Mouse (Mus musculus) kidney, adult 10 weeks (tissue): Measurements from ENCODE around the gene Terf2ip. TPM values are rescaled to one million over a fixed set of nuclear protein-coding genes. Genes with fewer than 3 reads are reported as not detected.

ENCODE experiments used
- polyA plus RNA-seq: library from polyadenylated mRNA; stranded (reverse); fragments of 350-450 nt; fragmentation: Illumina TruSeq; extraction: RNeasy Lipid Tissue Mini Kit (QIAGEN cat#74804); gene quantifications from one replicate; pipeline ENCODE4 v1.2.3, GENCODE M21; 2014; ENCODE audit warnings: low read depth, low replicate concordance

Terf2ip gene
- polyA plus RNA-seq = 26.5 TPM

GRCm38 (mm10) chr8:112010997-112011815, at the start of gene Terf2ip, which contains the start of gene Kars:
TSS of gene Terf2ip (plus strand) at chr8:112011398.
TSS of gene Kars (minus strand) at chr8:112011323.

GRCm38 (mm10) chr8:111992013-111992702, 19.0 kb upstream of the Terf2ip start, which contains the start of gene Adat1:
TSS of gene Adat1 (minus strand) at chr8:111992302.

GRCm38 (mm10) chr8:112014936-112015335, 3.7 kb downstream of the Terf2ip start, which contains the start of gene Gm6793:
TSS of gene Gm6793 (minus strand) at chr8:112015036.

Other genes starting within 250 kb of the Terf2ip start
- 158 TPM for gene Cfdp1, start 157.1 kb upstream of the Terf2ip start, polyA plus RNA-seq
- 23.0 TPM for gene Tmem170, start 134.6 kb upstream of the Terf2ip start, polyA plus RNA-seq
- not detected for gene Chst5, start 101.0 kb upstream of the Terf2ip start, polyA plus RNA-seq
- 4.5 TPM for gene Tmem231, start 77.5 kb upstream of the Terf2ip start, polyA plus RNA-seq
- gene Gabarapl2, start 70.7 kb upstream of the Terf2ip start, polyA plus RNA-seq = 182 TPM
- 1.6 TPM for gene Adat1, start 19.1 kb upstream of the Terf2ip start, polyA plus RNA-seq
- gene Kars, start 75 bp upstream of the Terf2ip start, polyA plus RNA-seq = 27.5 TPM
- not detected for gene Gm6793, start 3.6 kb downstream of the Terf2ip start, polyA plus RNA-seq